Mouse (Mus musculus): ENCODE results near the gene Cd24a.

Cd24a gene

DNA sequence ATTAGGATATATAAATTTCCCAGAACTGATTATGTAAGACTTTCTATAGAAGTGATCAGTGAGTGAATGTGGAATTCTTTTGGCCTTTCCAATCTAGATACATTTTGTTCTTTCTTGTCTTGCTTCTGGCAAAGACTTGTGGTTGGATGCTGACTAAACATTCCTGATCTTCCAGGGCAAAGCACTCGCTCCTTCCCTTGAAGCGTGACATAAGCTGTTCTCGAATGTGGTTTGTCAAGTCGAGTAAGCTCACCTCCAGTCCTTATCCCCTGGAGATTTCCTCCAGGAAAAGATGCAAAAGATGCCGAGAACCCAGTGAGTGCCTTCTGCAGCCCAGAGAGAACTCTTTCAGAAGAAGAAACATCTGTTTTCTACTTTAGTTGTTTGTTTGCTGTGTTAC, 51.1 kb downstream of the Cd24a start:
- no peak for DNase-seq (ENCODE audit: low spot score)

DNA sequence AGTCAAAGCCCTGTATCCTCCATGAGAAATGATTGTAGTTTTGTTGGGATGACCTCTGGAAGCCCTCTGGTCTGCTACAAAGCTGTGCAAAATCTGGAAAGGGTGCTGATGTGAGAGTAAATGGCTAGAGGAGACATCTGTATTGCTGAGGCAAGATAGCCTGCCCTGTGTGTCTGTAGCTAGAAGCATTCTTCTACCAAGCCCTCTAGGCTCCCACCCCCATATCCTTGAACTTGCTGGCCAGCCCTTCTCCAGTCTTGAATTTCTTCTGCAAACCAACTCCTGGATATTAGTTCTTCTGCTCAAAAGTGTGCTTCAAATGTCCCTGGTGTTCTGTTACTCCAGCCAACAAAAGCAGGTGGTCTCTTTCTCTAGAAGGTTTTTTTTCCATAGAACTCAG, 51.8 kb downstream of the Cd24a start:
- DNase-seq (ENCODE audit: low spot score) = no peak

DNA sequence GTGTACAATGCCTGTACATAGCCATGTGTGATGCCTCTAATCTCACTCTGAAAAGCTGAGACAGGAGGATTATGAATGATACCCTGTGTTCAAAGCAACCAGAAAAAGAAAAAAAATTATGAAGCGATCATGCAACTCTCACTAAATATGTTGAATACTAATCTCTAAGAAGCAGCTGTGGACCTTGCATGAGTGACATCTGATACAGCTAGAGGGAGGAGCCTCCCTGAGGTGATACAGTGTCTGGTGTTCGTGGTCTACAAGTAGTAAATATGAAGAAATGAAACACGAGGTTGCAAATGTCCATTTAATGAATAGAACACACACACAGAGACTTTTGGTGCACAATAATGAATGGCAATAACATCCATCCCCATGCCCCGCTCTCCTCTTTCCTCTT, 52.5 kb downstream of the Cd24a start:
- DNase-seq (ENCODE audit: low spot score) = no peak

DNA sequence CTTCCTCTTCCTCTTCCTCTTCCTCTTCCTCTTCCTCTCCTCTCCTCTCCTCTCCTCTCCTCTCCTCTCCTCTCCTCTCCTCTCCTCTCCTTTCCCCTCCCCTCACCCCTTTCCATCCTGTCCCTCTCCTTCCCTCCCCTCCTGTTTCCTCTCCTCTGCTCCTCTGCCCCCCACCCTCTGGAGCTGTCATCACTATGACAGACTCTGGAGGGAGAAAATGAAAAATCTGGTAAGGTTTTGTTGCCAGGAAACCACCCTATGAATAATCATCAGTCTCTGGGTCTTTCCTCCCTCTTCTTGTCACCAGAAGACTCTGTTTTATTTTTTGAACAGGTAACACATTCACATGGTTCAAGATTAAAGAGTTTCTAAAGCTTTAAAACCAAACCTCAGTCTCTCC, 53.0 kb downstream of the Cd24a start:
- DNase-seq (ENCODE audit: low spot score) = no peak

DNA sequence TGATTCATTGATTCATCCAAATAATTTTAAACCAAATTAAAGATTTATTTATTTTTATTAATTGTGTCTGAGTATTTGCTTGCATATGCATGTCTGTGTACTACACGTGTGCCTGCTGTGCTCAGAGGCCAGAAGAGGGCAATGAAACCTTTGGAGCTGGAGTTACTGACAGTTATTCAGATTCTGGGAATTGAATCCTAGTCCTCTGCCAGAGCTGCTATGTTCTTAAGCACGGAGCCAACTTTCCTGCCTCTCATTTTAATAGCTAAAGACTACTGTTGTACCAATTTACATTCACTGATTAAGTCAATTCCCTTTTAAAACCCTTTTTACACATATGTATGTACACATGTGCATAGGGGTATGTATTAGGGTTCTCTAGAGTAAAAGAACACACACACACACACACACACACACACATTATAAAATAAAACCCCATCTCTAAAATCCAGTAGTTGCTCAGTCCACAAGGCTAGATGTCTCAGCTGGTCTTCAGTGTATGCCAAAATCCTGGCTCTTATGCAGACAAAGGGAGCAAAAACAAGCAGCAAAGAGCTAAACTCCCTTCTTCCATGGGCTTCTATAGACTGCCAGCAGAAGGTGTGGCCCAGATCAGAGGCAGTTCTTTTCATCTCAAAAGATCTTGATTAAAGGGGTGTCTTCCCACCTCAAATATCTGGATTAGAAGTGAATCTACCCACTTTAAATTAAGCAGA, 53.7 kb downstream of the Cd24a start:
- DNase-seq (ENCODE audit: low spot score) = no peak

DNA sequence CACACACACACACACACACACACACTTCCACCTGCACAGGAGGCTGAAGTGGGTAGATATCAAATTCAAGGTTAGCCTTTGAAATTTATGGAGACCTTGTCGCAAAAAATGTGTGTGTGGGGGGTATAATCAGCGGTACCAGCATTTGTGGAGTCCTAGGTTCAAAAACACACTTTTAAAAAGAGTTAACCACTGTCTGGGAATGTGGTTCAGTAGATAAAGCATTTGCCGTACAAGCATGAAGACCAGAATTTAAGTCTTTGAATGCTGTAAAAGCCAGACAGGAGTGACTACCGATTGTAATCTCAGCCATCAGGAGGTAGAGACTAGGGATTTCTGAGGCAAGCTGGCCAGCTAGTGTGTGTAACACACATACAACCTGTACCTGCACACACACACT, 55.0 kb downstream of the Cd24a start:
- DNase-seq (ENCODE audit: low spot score) = no peak

Measured in adipocyte (in vitro differentiated cells).